Mouse (Mus musculus) embryonic facial prominence, embryonic 11.5 days (tissue): ENCODE results near the gene Ccl6. TPM values are rescaled to one million over a fixed set of nuclear protein-coding genes. Genes with fewer than 3 reads are reported as not detected.

ENCODE experiments used
- polyA plus RNA-seq: library from polyadenylated mRNA; unstranded; fragments of >200 nt; fragmentation: Nextera tagmentation; extraction: Ambion mirVana; gene quantifications from 2 replicates; pipeline ENCODE4 v1.2.1, GENCODE M21; 2014

Ccl6 gene
- polyA plus RNA-seq, 1 experiment from 2014 or later = 3.1 TPM

Other genes starting within 250 kb of the Ccl6 start
- 2.1 and 2.4 TPM in 2 replicates for gene Rasl10b, start 183.9 kb downstream of the Ccl6 start, polyA plus RNA-seq
- gene Gas2l2, start 163.6 kb downstream of the Ccl6 start, polyA plus RNA-seq = not detected in 2 replicates
- gene 1700020L24Rik, start 155.4 kb downstream of the Ccl6 start, polyA plus RNA-seq = 0.38 and 0.54 TPM in 2 replicates
- 3.2 and 3.8 TPM in 2 replicates for gene Mmp28, start 130.0 kb downstream of the Ccl6 start, polyA plus RNA-seq
- gene Taf15, start 120.0 kb downstream of the Ccl6 start, polyA plus RNA-seq = 7.5 and 8.9 TPM in 2 replicates
- not detected in 2 replicates for gene Heatr9, start 70.9 kb downstream of the Ccl6 start, polyA plus RNA-seq
- not detected in 2 replicates for gene Ccl5, start 62.6 kb downstream of the Ccl6 start, polyA plus RNA-seq
- 1.2 and 3.1 TPM in 2 replicates for gene Ccl9, start 14.5 kb downstream of the Ccl6 start, polyA plus RNA-seq
- gene Rpl9-ps1, start 52.5 kb upstream of the Ccl6 start, polyA plus RNA-seq = not detected in 2 replicates
- gene Ccl3, start 56.3 kb upstream of the Ccl6 start, polyA plus RNA-seq = 0.68 and 1.6 TPM in 2 replicates
- 0.92 TPM in 1 of 2 replicates, not detected in the other for gene Ccl4, start 69.5 kb upstream of the Ccl6 start, polyA plus RNA-seq
- 0.59 TPM in 1 of 2 replicates, not detected in the other for gene Wfdc17, start 110.9 kb upstream of the Ccl6 start, polyA plus RNA-seq
- not detected in 2 replicates for gene Wfdc18, start 115.9 kb upstream of the Ccl6 start, polyA plus RNA-seq
- 0.57 TPM in 1 of 2 replicates, not detected in the other for gene Wfdc21, start 153.9 kb upstream of the Ccl6 start, polyA plus RNA-seq
- 21.6 and 22.3 TPM in 2 replicates for gene Heatr6, start 160.6 kb upstream of the Ccl6 start, polyA plus RNA-seq